Mouse (Mus musculus) heart, embryonic 15.5 days (tissue): ENCODE measurements around the gene Mlycd. TPM values are rescaled to one million over a fixed set of nuclear protein-coding genes. Genes with fewer than 3 reads are reported as not detected.
A peak's percentile ranks its signal among the peaks of the same experiment; 100 is the strongest.

Experiments
- ATAC-seq: fragments of 200-750 bp; cut with Nextera tagmentation; replicated peaks from 2 replicates; pipeline ENCODE4 v1.8.0; 2017; ENCODE audit warnings: low read depth, moderate TSS enrichment; ENCODE audit not compliant: insufficient number of reproducible peaks, insufficient read depth, low FRiP score
- H3K27ac ChIP-seq: fragments of 300-500 bp; sonication (generic); 2 replicates; pipeline ENCODE4 v1.5.1; 2015; ENCODE audit warnings: mild to moderate bottlenecking, inconsistent platforms
- H3K27me3 ChIP-seq: fragments of 300-500 bp; sonication (generic); 2 replicates; pipeline ENCODE4 v1.6.1; 2015; ENCODE audit warnings: inconsistent platforms
- H3K36me3 ChIP-seq: fragments of 300-500 bp; sonication (generic); 2 replicates; pipeline ENCODE4 v1.6.1; 2015; ENCODE audit warnings: mild to moderate bottlenecking, inconsistent platforms
- H3K4me1 ChIP-seq: fragments of 300-500 bp; sonication (generic); replicated peaks from 2 replicates; pipeline ENCODE4 v1.6.1; 2015; ENCODE audit warnings: inconsistent platforms
- H3K4me2 ChIP-seq: fragments of 300-500 bp; sonication (generic); 2 replicates; pipeline ENCODE4 v1.6.1; 2015; ENCODE audit warnings: inconsistent platforms, mild to moderate bottlenecking, moderate library complexity
- H3K4me3 ChIP-seq: fragments of 300-500 bp; sonication (generic); 2 replicates; pipeline ENCODE4 v1.5.1; 2015; ENCODE audit warnings: mild to moderate bottlenecking, inconsistent platforms
- H3K9ac ChIP-seq: fragments of 300-500 bp; sonication (generic); 2 replicates; pipeline ENCODE4 v1.6.1; 2015; ENCODE audit warnings: mild to moderate bottlenecking, inconsistent platforms
- H3K9me3 ChIP-seq: fragments of 300-500 bp; sonication (generic); replicated peaks from 2 replicates; pipeline ENCODE4 v1.6.1; 2016; ENCODE audit warnings: inconsistent platforms
- WGBS: fragments of 180-500 bp; shearing (Covaris S2); methylation state at CpG from one replicate; pipeline ENCODE4 v1.1.7; 2015; ENCODE audit warnings: mixed read lengths; 5-methylcytosine and 5-hydroxymethylcytosine counted together
- polyA plus RNA-seq: library from polyadenylated mRNA; unstranded; fragments of >200 nt; fragmentation: Nextera tagmentation; extraction: Ambion mirVana; gene quantifications from 2 replicates; pipeline ENCODE4 v1.2.1, GENCODE M21; 2015

Gene Mlycd
- polyA plus RNA-seq, 1 experiment from 2014 or later, result 19.1 TPM

- 3% methylated on average over 26 of the region's 52 CpGs for WGBS
- ATAC-seq, result peak; percentile 19; the same call in 1 of the 2 replicates
- H3K4me3 ChIP-seq, result peak within 1 kb of the TSS; percentile 67
- H3K9me3 ChIP-seq, result no peaks in the 10 kb centered on the region
- no peaks in the 10 kb centered on the region for H3K36me3 ChIP-seq
- peak within 1 kb of the TSS; percentile 100 for H3K4me2 ChIP-seq
- peaks cover 15% of the 10 kb centered on the region for H3K4me1 ChIP-seq
- peak within 1 kb of the TSS; percentile 64 for H3K9ac ChIP-seq
- H3K27me3 ChIP-seq, result peaks cover 72% of the 10 kb centered on the region
- H3K27ac ChIP-seq, result no peak within 1 kb of the TSS
Measured at GRCm38 (mm10) chr8:119446211-119446989, 51.7 kb downstream of the Mlycd start, which contains the start of gene Necab2. Gene Necab2 (plus strand): TSS chr8:119446719.

- Histone ChIP-seq H3K27me3 (peaks cover 76% of the 10 kb centered on the region), H3K9ac (peak overlapping the region; percentile 64), H3K4me1 (peaks cover 15% of the 10 kb centered on the region), H3K4me2 (peak overlapping the region; percentile 100), H3K4me3 (peak overlapping the region; percentile 67), H3K27ac (no peak overlapping the region), H3K36me3 (no peaks in the 10 kb centered on the region), H3K9me3 (no peaks in the 10 kb centered on the region)
- WGBS, result under 1% methylated on average over 47 of the region's 80 CpGs
- ATAC-seq, result peak; percentile 33; the same call in 1 of the 2 replicates
Measured at GRCm38 (mm10) chr8:119446990-119447780, 52.5 kb downstream of the Mlycd start.

- Histone ChIP-seq H3K4me1 (peaks cover 15% of the 10 kb centered on the region), H3K9ac (no peak overlapping the region), H3K27ac (no peak overlapping the region), H3K4me2 (peak overlapping the region; percentile 100), H3K4me3 (peak overlapping the region; percentile 67), H3K9me3 (no peaks in the 10 kb centered on the region), H3K36me3 (no peaks in the 10 kb centered on the region), H3K27me3 (peaks cover 80% of the 10 kb centered on the region)
- ATAC-seq, result no peak
- WGBS, result 6% methylated on average over 17 of the region's 17 CpGs
Measured at GRCm38 (mm10) chr8:119447781-119448170, 53.1 kb downstream of the Mlycd start.

- ATAC-seq, result no peak
- peaks cover 74% of the 10 kb centered on the region for H3K27me3 ChIP-seq
- H3K27ac ChIP-seq, result no peak overlapping the region
- no peaks in the 10 kb centered on the region for H3K9me3 ChIP-seq
- H3K4me1 ChIP-seq, result peaks cover 15% of the 10 kb centered on the region
- H3K4me3 ChIP-seq, result no peak overlapping the region
- H3K36me3 ChIP-seq, result no peaks in the 10 kb centered on the region
- WGBS, result 70% methylated on average over 12 of the region's 12 CpGs
- H3K4me2 ChIP-seq, result no peak overlapping the region
- no peak overlapping the region for H3K9ac ChIP-seq
Measured at GRCm38 (mm10) chr8:119449627-119450026, 54.9 kb downstream of the Mlycd start.

- no peak overlapping the region for H3K9ac ChIP-seq
- ATAC-seq, result no peak
- H3K4me2 ChIP-seq, result no peak overlapping the region
- no peak overlapping the region for H3K4me3 ChIP-seq
- WGBS, result 94% methylated on average over 4 of the region's 4 CpGs
- no peaks in the 10 kb centered on the region for H3K9me3 ChIP-seq
- H3K27me3 ChIP-seq, result peaks cover 59% of the 10 kb centered on the region
- H3K4me1 ChIP-seq, result peaks cover 23% of the 10 kb centered on the region
- H3K27ac ChIP-seq, result no peak overlapping the region
- H3K36me3 ChIP-seq, result no peaks in the 10 kb centered on the region
Measured at GRCm38 (mm10) chr8:119451131-119451530, 56.5 kb downstream of the Mlycd start.

- H3K9ac ChIP-seq, result no peak overlapping the region
- no peak for ATAC-seq
- no peak overlapping the region for H3K27ac ChIP-seq
- H3K4me3 ChIP-seq, result no peak overlapping the region
- H3K36me3 ChIP-seq, result no peaks in the 10 kb centered on the region
- H3K9me3 ChIP-seq, result no peaks in the 10 kb centered on the region
- peaks cover 11% of the 10 kb centered on the region for H3K4me1 ChIP-seq
- peaks cover 42% of the 10 kb centered on the region for H3K27me3 ChIP-seq
- no peak overlapping the region for H3K4me2 ChIP-seq
- WGBS, result 76% methylated on average over 5 of the region's 5 CpGs
Measured at GRCm38 (mm10) chr8:119452919-119453318, 58.2 kb downstream of the Mlycd start.

GRCm38 (mm10) chr8:119456045-119456444 lies 61.4 kb downstream of the Mlycd start:
- no peaks in the 10 kb centered on the region for H3K9me3 ChIP-seq
- H3K4me3 ChIP-seq, result no peak overlapping the region
- no peak for ATAC-seq
- no peak overlapping the region for H3K27ac ChIP-seq
- 75% methylated on average over 5 of the region's 5 CpGs for WGBS
- peaks cover 23% of the 10 kb centered on the region for H3K27me3 ChIP-seq
- H3K4me1 ChIP-seq, result peaks cover 17% of the 10 kb centered on the region
- no peaks in the 10 kb centered on the region for H3K36me3 ChIP-seq
- H3K4me2 ChIP-seq, result no peak overlapping the region
- H3K9ac ChIP-seq, result no peak overlapping the region

GRCm38 (mm10) chr8:119459724-119460123 lies 65.0 kb downstream of the Mlycd start:
- no peak overlapping the region for H3K27ac ChIP-seq
- H3K4me3 ChIP-seq, result peak overlapping the region; percentile 13; the same call in 1 of the 2 replicates
- H3K9ac ChIP-seq, result 0 out of 2 replicates have a peak overlapping the region, but pooled peaks have one; percentile 24
- no peaks in the 10 kb centered on the region for H3K9me3 ChIP-seq
- H3K4me1 ChIP-seq, result peaks cover 20% of the 10 kb centered on the region
- WGBS, result 19% methylated on average over 16 of the region's 16 CpGs
- H3K4me2 ChIP-seq, result peak overlapping the region; percentile 46
- no peak for ATAC-seq
- H3K36me3 ChIP-seq, result no peaks in the 10 kb centered on the region
- peaks cover 28% of the 10 kb centered on the region for H3K27me3 ChIP-seq

Other genes with a start within 250 kb of the Mlycd start
- 286 and 306 TPM in 2 replicates for gene Hsbp1, start 50.4 kb upstream of the Mlycd start, polyA plus RNA-seq
- 0.67 and 1.4 TPM in 2 replicates for gene Osgin1, start 39.2 kb downstream of the Mlycd start, polyA plus RNA-seq
- gene Necab2, start 51.8 kb downstream of the Mlycd start, polyA plus RNA-seq, result 0.16 and 0.20 TPM in 2 replicates
- not detected in 2 replicates for gene Slc38a8, start 106.8 kb downstream of the Mlycd start, polyA plus RNA-seq
- 57.2 and 75.0 TPM in 2 replicates for gene Mbtps1, start 163.9 kb downstream of the Mlycd start, polyA plus RNA-seq
- gene Hsdl1, start 180.3 kb downstream of the Mlycd start, polyA plus RNA-seq, result 25.4 and 39.8 TPM in 2 replicates
- gene Dnaaf1, start 180.4 kb downstream of the Mlycd start, polyA plus RNA-seq, result 0.16 and 0.27 TPM in 2 replicates
- gene Taf1c, start 210.3 kb downstream of the Mlycd start, polyA plus RNA-seq, result 4.1 and 8.8 TPM in 2 replicates
- gene Adad2, start 217.9 kb downstream of the Mlycd start, polyA plus RNA-seq, result not detected in 2 replicates
- 0.05 TPM in 1 of 2 replicates, not detected in the other for gene Kcng4, start 240.8 kb downstream of the Mlycd start, polyA plus RNA-seq